Mouse (Mus musculus): ENCODE data around the gene Syce2.
"Not testable (repeated sequence)": the region's sequence is repeated elsewhere in the genome, so short reads cannot be mapped to it uniquely, and the experiment has no call there.

Gene Syce2

DNA sequence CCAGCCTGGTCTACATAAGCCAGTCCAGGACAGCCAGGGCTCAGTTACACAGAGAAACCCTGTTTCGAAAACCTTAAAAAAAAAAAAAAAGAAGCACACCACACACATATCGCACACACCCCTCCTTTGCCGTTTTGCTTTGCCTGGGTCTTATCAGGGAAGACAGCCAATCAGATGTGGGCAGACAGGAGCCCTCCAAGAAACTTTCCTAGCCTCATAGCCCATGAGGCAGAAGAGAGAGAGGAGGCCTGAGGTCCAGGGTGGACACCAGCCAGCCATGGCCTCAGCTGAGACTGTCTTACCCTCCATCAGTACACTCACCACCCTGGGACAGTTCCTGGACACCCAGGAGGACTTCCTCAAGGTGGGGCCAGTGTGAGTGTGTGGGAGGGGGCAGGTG lies 29.8 kb downstream of the Syce2 start, which contains the start of gene Klf1:
Gene Klf1, plus strand, starts transcription at position 177 of the 400 bp plus-strand sequence.
- no peak for DNase-seq (ENCODE audit: low read depth, low spot score)

DNA sequence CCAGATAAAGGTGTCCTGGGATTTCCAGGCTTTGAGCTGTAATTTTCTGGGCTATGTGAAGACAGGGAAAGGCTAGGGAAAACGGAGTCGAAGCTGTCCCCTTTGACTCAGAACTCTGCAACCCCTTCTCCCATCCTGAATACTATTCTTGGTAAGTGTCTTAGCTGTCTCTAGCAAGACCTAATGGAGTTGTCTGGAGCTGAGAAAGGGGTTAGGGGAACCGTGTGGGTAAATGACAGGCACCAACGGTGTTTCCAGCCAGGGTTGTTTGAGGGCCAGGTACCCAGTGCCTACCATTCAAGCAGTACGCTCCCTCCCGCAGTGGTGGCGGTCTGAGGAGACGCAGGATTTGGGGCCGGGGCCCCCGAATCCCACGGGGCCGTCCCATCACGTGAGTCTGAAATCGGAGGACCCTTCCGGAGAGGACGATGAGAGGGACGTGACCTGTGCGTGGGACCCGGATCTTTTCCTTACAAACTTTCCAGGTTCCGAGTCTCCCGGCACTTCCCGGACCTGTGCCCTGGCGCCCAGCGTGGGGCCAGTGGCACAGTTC lies 30.5 kb downstream of the Syce2 start:
- no peak for DNase-seq (ENCODE audit: low read depth, low spot score)

GRCm38 (mm10) chr8:84902920-84903661 lies 31.2 kb downstream of the Syce2 start:
- peak; percentile 71 for DNase-seq (ENCODE audit: low read depth, low spot score)

DNA sequence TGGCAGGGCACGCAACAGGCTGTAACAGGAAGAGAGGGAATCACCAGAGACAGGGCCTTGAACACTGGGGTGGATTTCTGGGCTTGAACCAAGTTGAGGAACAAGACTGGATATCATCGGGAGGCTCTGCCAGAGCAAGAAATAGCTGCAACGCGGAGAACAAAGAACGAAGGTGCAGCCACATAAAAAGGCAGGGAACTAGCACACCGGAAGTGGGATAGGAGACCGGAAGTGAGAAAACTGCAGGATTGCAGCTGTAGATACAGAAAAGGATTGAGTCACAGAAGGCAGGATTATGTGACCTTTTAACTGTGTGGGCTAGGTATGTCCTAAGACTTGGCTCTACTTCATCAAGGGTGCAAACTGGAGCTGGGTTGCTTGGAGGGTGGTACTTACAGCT lies 32.4 kb downstream of the Syce2 start:
- no peak for DNase-seq (ENCODE audit: low read depth, low spot score)

DNA sequence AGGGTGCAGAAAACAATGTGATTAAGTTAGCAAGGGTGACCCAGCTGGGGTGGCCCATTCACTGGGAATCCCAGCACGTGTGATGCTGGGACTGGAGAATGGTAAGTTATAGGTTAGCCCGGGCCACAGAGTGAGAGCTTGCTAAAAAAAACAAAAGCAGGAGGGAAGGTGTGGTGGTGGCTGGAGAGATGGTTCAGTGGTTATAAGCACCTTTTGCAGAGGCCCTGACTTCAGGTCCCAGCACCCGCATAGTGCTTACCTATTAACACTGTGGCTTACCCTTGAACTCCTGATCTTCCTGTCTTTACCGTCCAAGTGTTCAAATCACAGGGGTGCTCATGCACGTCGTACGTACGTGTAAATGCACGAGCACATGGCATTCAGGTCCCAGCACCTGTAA lies 35.1 kb downstream of the Syce2 start:
- no peak for DNase-seq (ENCODE audit: low read depth, low spot score)

GRCm38 (mm10) chr8:84907493-84907892 lies 35.6 kb downstream of the Syce2 start:
- DNase-seq (ENCODE audit: low read depth, low spot score), result no peak

DNA sequence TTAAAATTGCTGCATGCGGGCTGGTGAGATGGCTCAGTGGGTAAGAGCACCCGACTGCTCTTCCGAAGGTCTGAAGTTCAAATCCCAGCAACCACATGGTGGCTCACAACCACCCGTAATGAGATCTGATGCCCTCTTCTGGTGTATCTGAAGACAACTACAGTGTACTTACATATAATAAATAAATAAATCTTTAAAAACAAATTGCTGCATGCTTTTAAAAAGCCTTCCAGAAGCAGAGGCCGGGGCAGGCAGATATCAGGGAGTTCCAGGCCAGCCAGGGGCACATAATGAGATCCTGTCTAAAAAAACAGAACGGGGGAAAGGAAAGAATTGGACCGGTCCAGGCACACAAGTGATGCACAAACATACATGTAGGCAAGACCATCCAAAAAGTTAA lies 36.1 kb downstream of the Syce2 start:
- not testable (repeated sequence) for DNase-seq (ENCODE audit: low read depth, low spot score)

DNA sequence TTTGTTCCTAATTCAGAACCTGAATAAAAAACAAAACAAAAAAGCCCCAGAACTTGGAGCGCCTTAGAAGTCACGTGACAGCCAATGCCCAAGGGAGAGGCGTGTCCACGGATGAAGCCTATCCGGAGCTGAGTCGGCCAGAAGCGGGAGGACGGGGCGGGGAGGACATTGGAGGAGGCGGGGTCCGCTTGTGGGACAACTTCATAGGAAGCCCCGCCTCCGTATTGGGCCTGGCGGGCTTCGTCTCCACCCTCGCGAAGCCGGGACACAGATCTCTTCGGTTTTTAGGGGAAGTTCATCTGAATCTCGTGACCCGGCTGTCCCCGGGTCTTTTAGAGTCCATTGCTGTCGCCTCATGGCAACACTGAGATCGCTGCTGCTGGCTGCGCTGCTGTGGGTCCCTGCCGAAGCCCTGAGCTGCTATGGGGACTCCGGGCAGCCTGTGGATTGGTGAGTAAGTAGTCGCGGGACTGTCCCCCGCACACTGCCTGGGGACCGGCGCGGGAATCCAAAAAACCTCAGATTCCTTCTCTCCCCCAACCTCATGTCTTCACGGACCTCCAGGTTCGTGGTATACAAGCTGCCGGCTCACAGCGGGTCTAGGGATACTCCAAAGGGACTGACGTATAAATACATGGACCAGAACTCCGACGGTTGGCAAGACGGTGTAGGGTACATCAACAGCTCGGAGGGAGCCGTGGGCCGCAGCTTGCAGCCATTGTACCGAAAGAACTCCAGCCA lies 36.7 kb downstream of the Syce2 start, which contains the start of gene Dnase2a:
Gene Dnase2a, plus strand, starts transcription at position 140 of the 741 bp plus-strand sequence.
- DNase-seq (ENCODE audit: low read depth, low spot score), result peak; percentile 97

GRCm38 (mm10) chr8:84909162-84909767 lies 37.4 kb downstream of the Syce2 start:
- DNase-seq (ENCODE audit: low read depth, low spot score), result no peak

DNA sequence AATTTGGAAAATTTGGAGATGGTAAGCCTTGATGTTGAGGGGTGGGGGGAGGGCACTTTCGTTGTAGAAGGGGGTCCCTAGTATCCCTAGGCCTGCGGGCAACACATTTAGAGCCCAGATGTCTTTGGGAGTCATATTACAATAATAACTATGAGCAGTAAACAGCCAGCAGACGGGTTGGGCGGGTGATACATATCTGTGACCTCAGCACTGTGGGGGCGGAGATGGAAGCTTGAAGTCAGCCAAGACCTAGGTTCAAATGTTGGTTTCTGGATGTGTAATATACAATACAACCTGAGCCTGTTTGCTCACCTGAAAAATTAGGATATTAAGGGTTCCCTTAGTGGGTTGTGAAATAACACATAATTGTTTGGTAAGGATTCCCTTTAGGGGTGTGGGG lies 38.0 kb downstream of the Syce2 start:
- DNase-seq (ENCODE audit: low read depth, low spot score), result no peak

- DNase-seq (ENCODE audit: low read depth, low spot score), result no peak
Observed at GRCm38 (mm10) chr8:84910551-84910950, 38.6 kb downstream of the Syce2 start.

DNA sequence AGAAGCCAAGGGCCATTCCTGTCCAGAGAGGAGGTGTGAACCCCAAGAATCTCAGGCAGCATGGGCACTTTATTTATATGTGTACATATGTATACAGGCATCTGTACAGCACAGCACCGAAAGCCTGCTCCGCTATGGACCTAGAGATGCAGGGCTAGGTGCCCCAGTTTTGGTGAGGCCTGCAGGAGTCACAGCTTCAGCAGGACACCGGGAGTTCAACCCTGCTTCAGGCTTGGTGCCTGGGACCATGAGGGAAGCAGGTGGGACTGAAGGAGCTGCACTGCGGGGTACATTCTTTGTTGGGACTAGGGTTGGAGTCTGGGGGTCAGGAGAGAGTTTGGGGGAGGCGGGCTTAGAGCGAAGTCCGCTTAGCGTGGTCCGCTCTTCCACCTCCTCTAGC lies 39.9 kb downstream of the Syce2 start:
- DNase-seq (ENCODE audit: low read depth, low spot score), result no peak

DNA sequence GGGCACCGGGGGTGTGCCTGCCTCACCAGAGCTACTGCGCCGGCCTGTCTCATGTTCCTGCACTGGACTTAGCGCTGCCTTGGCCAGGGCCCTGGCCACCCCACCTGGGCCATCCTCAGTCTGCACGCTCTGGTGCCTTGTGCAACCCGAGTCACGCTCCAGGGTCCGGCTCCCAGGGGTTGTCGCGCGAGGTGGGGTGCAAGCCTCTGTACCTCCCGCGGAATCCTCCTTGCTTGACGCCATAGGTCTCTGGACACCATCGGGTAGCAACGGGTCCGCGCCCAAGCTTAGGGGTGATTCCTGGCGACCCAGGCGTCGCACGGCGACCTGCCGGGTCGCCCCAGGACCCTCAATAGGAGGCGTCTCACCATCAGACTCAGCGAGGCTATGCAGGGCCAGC lies 40.5 kb downstream of the Syce2 start:
- DNase-seq (ENCODE audit: low read depth, low spot score), result no peak

GRCm38 (mm10) chr8:84912895-84913501 lies 41.1 kb downstream of the Syce2 start:
- no peak for DNase-seq (ENCODE audit: low read depth, low spot score)

- DNase-seq (ENCODE audit: low read depth, low spot score), result no peak
Observed at GRCm38 (mm10) chr8:84913502-84913900, 41.6 kb downstream of the Syce2 start.

DNA sequence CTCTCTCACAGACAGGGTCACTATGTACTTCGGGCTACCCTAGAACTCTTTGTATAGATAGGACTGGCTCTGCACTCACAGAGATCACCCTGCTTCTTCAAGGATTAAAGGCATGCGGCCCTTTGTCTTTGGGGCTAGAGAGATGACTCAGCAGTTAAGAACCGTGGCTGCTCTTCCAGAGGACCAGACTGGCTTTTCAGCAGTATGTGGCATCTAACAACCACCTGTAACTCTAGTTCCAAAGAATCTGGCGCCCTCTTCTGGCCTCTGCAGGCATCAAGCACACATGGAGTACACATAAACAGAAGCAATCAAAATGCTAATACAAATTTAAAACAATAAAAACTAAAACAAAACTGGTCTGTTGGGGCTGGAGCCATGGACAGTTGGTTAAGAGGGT lies 42.0 kb downstream of the Syce2 start:
- DNase-seq (ENCODE audit: low read depth, low spot score), result no peak

GRCm38 (mm10) chr8:84915269-84915668 lies 43.4 kb downstream of the Syce2 start:
- no peak for DNase-seq (ENCODE audit: low read depth, low spot score)

- no peak for DNase-seq (ENCODE audit: low read depth, low spot score)
Observed at GRCm38 (mm10) chr8:84917781-84918180, 45.9 kb downstream of the Syce2 start.

- no peak for DNase-seq (ENCODE audit: low read depth, low spot score)
Observed at GRCm38 (mm10) chr8:84918646-84919045, 46.7 kb downstream of the Syce2 start.

DNA sequence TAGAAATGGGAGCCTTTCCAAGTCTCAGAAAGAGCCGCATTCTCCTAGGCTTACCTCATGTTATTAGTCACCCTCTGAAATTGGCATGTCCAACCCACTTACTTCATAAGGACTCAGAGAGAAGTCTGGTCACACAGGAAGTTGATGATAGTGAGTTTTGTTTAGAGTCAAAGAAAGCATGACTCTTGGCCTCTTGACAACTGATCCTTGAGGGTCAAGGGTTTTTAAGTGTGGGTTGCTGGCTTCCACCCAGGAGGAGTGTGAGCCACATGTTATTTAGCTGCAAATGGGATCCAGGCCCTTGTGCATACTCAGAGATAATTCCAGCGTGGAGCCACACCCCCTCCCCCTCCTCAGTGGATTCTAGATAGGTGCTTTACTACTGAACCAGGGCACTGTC lies 49.7 kb downstream of the Syce2 start:
- no peak for DNase-seq (ENCODE audit: low read depth, low spot score)

DNA sequence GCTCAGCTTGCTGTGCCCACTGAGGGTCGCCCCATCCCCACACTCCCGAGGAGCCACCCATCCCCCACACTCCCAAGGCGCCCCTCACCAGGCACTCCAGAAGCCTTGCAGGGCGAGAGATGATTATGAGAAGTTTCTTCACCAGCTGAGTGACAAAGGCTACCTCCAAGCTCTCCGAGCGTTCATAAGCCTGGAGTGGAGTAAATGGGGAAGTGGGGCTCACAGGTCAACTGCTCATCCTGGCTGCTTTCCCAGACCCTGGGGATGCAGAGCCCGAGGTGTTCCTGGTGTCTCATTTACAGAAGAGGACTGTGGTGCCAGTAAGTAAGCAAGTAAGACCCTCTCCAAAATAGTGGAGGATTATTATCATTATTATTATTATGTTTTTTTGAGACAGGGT lies 53.6 kb downstream of the Syce2 start:
- DNase-seq (ENCODE audit: low read depth, low spot score), result no peak

DNA sequence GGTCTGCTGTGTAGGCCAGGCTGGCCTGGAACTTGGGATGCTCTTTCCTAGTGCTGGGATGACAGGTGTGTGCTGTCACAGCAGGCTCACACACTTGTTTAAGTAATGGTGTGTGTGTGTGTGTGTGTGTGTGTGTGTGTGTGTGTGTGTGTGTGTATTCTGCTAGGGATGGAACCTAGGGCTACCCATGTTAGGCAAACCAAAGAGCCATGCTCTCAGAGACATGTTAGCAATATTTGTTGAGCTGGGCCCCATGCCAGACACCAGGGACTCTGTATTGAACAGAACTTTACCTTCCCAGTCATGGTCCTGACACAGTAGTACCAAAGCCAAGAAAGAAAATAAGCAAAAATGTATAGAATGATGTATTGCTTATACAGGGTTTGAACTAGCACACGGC lies 55.6 kb downstream of the Syce2 start:
- DNase-seq (ENCODE audit: low read depth, low spot score), result no peak
